Mouse (Mus musculus): ENCODE results near the gene Anxa1. TPM values are rescaled to one million over a fixed set of nuclear protein-coding genes. Genes with fewer than 3 reads are reported as not detected.

The Anxa1 gene
- polyA plus RNA-seq, 1 experiment from 2014 or later = 39.5 TPM

GRCm38 (mm10) chr19:20366571-20366970 lies 24.2 kb downstream of the Anxa1 start:
- H3K36me3 ChIP-seq = no peaks in the 10 kb centered on the region
- no peaks in the 10 kb centered on the region for H3K27me3 ChIP-seq
- no peak overlapping the region for H3K27ac ChIP-seq
- H3K9ac ChIP-seq = no peak overlapping the region
- 81% methylated on average over 5 of the region's 5 CpGs for WGBS
- no peak overlapping the region for H3K4me3 ChIP-seq (replicated peaks)
- H3K9me3 ChIP-seq (replicated peaks) = no peaks in the 10 kb centered on the region
- H3K4me2 ChIP-seq = no peak overlapping the region
- ATAC-seq (replicated peaks; ENCODE audit: low FRiP score) = no peak
- H3K4me1 ChIP-seq = no peaks in the 10 kb centered on the region

GRCm38 (mm10) chr19:20366010-20366409 lies 24.7 kb downstream of the Anxa1 start:
- 60% methylated on average over 2 of the region's 2 CpGs for WGBS

GRCm38 (mm10) chr19:20365364-20365763 lies 25.4 kb downstream of the Anxa1 start:
- WGBS = 83% methylated on average over 2 of the region's 2 CpGs
- no peaks in the 10 kb centered on the region for H3K9me3 ChIP-seq (replicated peaks)
- H3K27ac ChIP-seq = no peak overlapping the region
- H3K4me3 ChIP-seq (replicated peaks) = no peak overlapping the region
- no peaks in the 10 kb centered on the region for H3K4me1 ChIP-seq
- no peaks in the 10 kb centered on the region for H3K36me3 ChIP-seq
- H3K27me3 ChIP-seq = no peaks in the 10 kb centered on the region
- H3K9ac ChIP-seq = no peak overlapping the region
- H3K4me2 ChIP-seq = no peak overlapping the region
- ATAC-seq (replicated peaks; ENCODE audit: low FRiP score) = no peak

More at GRCm38 (mm10) chr19:20366010-20366409, 24.7 kb downstream of the Anxa1 start:
- no peaks in the 10 kb centered on the region for H3K9me3 ChIP-seq (replicated peaks)
- no peak overlapping the region for H3K4me3 ChIP-seq (replicated peaks)
- H3K9ac ChIP-seq = no peak overlapping the region
- H3K36me3 ChIP-seq = no peaks in the 10 kb centered on the region
- no peaks in the 10 kb centered on the region for H3K27me3 ChIP-seq
- H3K4me1 ChIP-seq = no peaks in the 10 kb centered on the region
- H3K4me2 ChIP-seq = no peak overlapping the region
- H3K27ac ChIP-seq = no peak overlapping the region
- ATAC-seq (replicated peaks; ENCODE audit: low FRiP score) = no peak

- Histone ChIP-seq H3K36me3 (no peaks in the 10 kb centered on the region), H3K4me3 (replicated peaks) (no peak overlapping the region), H3K9me3 (replicated peaks) (no peaks in the 10 kb centered on the region), H3K4me1 (no peaks in the 10 kb centered on the region), H3K9ac (no peak overlapping the region), H3K27ac (no peak overlapping the region), H3K4me2 (no peak overlapping the region), H3K27me3 (no peaks in the 10 kb centered on the region)
- ATAC-seq (replicated peaks; ENCODE audit: low FRiP score) = no peak
- 85% methylated on average over 13 of the region's 13 CpGs for WGBS
Measured at GRCm38 (mm10) chr19:20364931-20365330, 25.8 kb downstream of the Anxa1 start.

- H3K36me3 ChIP-seq = no peaks in the 10 kb centered on the region
- H3K27ac ChIP-seq = no peak overlapping the region
- H3K4me2 ChIP-seq = no peak overlapping the region
- 76% methylated on average over 10 of the region's 10 CpGs for WGBS
- no peak overlapping the region for H3K9ac ChIP-seq
- H3K9me3 ChIP-seq (replicated peaks) = no peaks in the 10 kb centered on the region
- no peaks in the 10 kb centered on the region for H3K4me1 ChIP-seq
- H3K27me3 ChIP-seq = no peaks in the 10 kb centered on the region
- no peak for ATAC-seq (replicated peaks; ENCODE audit: low FRiP score)
- H3K4me3 ChIP-seq (replicated peaks) = no peak overlapping the region
Measured at GRCm38 (mm10) chr19:20363221-20363620, 27.5 kb downstream of the Anxa1 start.

- Histone ChIP-seq H3K4me3 (replicated peaks) (no peak overlapping the region), H3K27me3 (no peaks in the 10 kb centered on the region), H3K9ac (no peak overlapping the region), H3K36me3 (no peaks in the 10 kb centered on the region), H3K4me2 (no peak overlapping the region), H3K9me3 (replicated peaks) (no peaks in the 10 kb centered on the region), H3K4me1 (no peaks in the 10 kb centered on the region), H3K27ac (no peak overlapping the region)
- 53% methylated on average over 2 of the region's 2 CpGs for whole genome bisulfite sequencing
- ATAC-seq (replicated peaks; ENCODE audit: low FRiP score) = 0 out of 2 replicates have a peak, but pooled peaks have one; percentile 46
Measured at GRCm38 (mm10) chr19:20361917-20362577, 28.7 kb downstream of the Anxa1 start.

GRCm38 (mm10) chr19:20358679-20359078 lies 32.1 kb downstream of the Anxa1 start:
- no peak for ATAC-seq (replicated peaks; ENCODE audit: low FRiP score)
- Histone ChIP-seq H3K9ac (no peak overlapping the region), H3K4me2 (no peak overlapping the region), H3K4me3 (replicated peaks) (no peak overlapping the region), H3K9me3 (replicated peaks) (no peaks in the 10 kb centered on the region), H3K27ac (no peak overlapping the region), H3K4me1 (no peaks in the 10 kb centered on the region), H3K27me3 (no peaks in the 10 kb centered on the region), H3K36me3 (no peaks in the 10 kb centered on the region)
- 66% methylated on average over 5 of the region's 5 CpGs for WGBS

GRCm38 (mm10) chr19:20345317-20345917 lies 45.3 kb downstream of the Anxa1 start:
- Histone ChIP-seq H3K9ac (no peak overlapping the region), H3K36me3 (no peaks in the 10 kb centered on the region), H3K4me1 (no peaks in the 10 kb centered on the region), H3K4me3 (replicated peaks) (no peak overlapping the region), H3K9me3 (replicated peaks) (no peaks in the 10 kb centered on the region), H3K27ac (no peak overlapping the region), H3K4me2 (no peak overlapping the region), H3K27me3 (no peaks in the 10 kb centered on the region)
- WGBS = 11% methylated on average over 8 of the region's 8 CpGs
- peak; percentile 78 for ATAC-seq (replicated peaks; ENCODE audit: low FRiP score)

- no peaks in the 10 kb centered on the region for H3K36me3 ChIP-seq
- H3K4me1 ChIP-seq = no peaks in the 10 kb centered on the region
- H3K9me3 ChIP-seq (replicated peaks) = no peaks in the 10 kb centered on the region
- H3K9ac ChIP-seq = no peak overlapping the region
- H3K4me2 ChIP-seq = no peak overlapping the region
- WGBS = 44% methylated on average over 11 of the region's 11 CpGs
- ATAC-seq (replicated peaks; ENCODE audit: low FRiP score) = peak; percentile 77
- no peak overlapping the region for H3K27ac ChIP-seq
- H3K27me3 ChIP-seq = no peaks in the 10 kb centered on the region
- no peak overlapping the region for H3K4me3 ChIP-seq (replicated peaks)
Measured at GRCm38 (mm10) chr19:20344511-20345316, 46.0 kb downstream of the Anxa1 start.

GRCm38 (mm10) chr19:20344052-20344451 lies 46.7 kb downstream of the Anxa1 start:
- no peak overlapping the region for H3K4me3 ChIP-seq (replicated peaks)
- no peaks in the 10 kb centered on the region for H3K9me3 ChIP-seq (replicated peaks)
- H3K36me3 ChIP-seq = no peaks in the 10 kb centered on the region
- no peak overlapping the region for H3K27ac ChIP-seq
- no peak overlapping the region for H3K9ac ChIP-seq
- H3K4me2 ChIP-seq = no peak overlapping the region
- ATAC-seq (replicated peaks; ENCODE audit: low FRiP score) = no peak
- 81% methylated on average over 10 of the region's 10 CpGs for WGBS
- H3K4me1 ChIP-seq = no peaks in the 10 kb centered on the region
- H3K27me3 ChIP-seq = no peaks in the 10 kb centered on the region
